Mouse (Mus musculus) left cerebral cortex, postnatal 36 days (tissue): ENCODE results near the gene Adig. TPM values are rescaled to one million over a fixed set of nuclear protein-coding genes. Genes with fewer than 3 reads are reported as not detected.

Source experiments
- DNase-seq, 2 experiments: peaks; one replicate each; pipeline ENCODE4 v3.0.0; 2021 to 2022; ENCODE audit warnings: low spot score in 2 of 2, mixed read lengths in 1 of 2
- intact Hi-C: fragments of 180-260 bp; cut with DNase I; formaldehyde crosslinking; loops from one replicate; pipeline ENCODE4 v1.15.1; 2025
- total RNA-seq, 2 experiments: library from RNA; stranded (reverse); gene quantifications; 2 replicates each; pipeline ENCODE4 v1.2.3; 2021

Gene Adig
- total RNA-seq, result not detected

- intact Hi-C loops, result no loop called here
These were observed at the start of gene Adig for GRCm38 (mm10) chr2:158501836-158502812. Adig (plus strand) TSS chr2:158502612.

GRCm38 (mm10) chr2:158456451-158456850, 46.0 kb upstream of the Adig start:
- intact Hi-C loops, result no loop called here
- no peak for DNase-seq

More at GRCm38 (mm10) chr2:158501836-158502812, at the start of gene Adig:
- DNase-seq, result no peak

GRCm38 (mm10) chr2:158457610-158458009, 44.8 kb upstream of the Adig start:
- no peak for DNase-seq
- intact Hi-C loops, result no loop called here

GRCm38 (mm10) chr2:158462450-158462849, 40.0 kb upstream of the Adig start:
- DNase-seq, result no peak

GRCm38 (mm10) chr2:158474159-158474558, 28.3 kb upstream of the Adig start:
- DNase-seq, result no peak
- intact Hi-C loops, result no loop called here

More at GRCm38 (mm10) chr2:158462450-158462849, 40.0 kb upstream of the Adig start:
- intact Hi-C loops, result no loop called here

- intact Hi-C loops, result no loop called here
These were observed 24.8 kb upstream of the Adig start for GRCm38 (mm10) chr2:158477640-158478039.

GRCm38 (mm10) chr2:158498457-158498856, 4.0 kb upstream of the Adig start:
- intact Hi-C loops, result no loop called here
- DNase-seq, result no peak

More at GRCm38 (mm10) chr2:158477640-158478039, 24.8 kb upstream of the Adig start:
- DNase-seq, result no peak

- intact Hi-C loops, result no loop called here
- DNase-seq, result no peak
These were observed 814 bp downstream of the Adig start for GRCm38 (mm10) chr2:158503226-158503625.

- intact Hi-C loops, result no loop called here
These were observed 1.3 kb downstream of the Adig start for GRCm38 (mm10) chr2:158503671-158504070.

GRCm38 (mm10) chr2:158506475-158506874, 4.1 kb downstream of the Adig start:
- intact Hi-C loops, result no loop called here
- DNase-seq, result no peak

More at GRCm38 (mm10) chr2:158503671-158504070, 1.3 kb downstream of the Adig start:
- no peak for DNase-seq

- DNase-seq, result no peak
- intact Hi-C loops, result no loop called here
These were observed 4.6 kb downstream of the Adig start for GRCm38 (mm10) chr2:158507046-158507445.

- intact Hi-C loops, result no loop called here
- no peak for DNase-seq
These were observed 8.3 kb downstream of the Adig start for GRCm38 (mm10) chr2:158510665-158511064.

- DNase-seq, result no peak
- intact Hi-C loops, result no loop called here
These were observed 10.1 kb downstream of the Adig start, which contains the start of gene Arhgap40 for GRCm38 (mm10) chr2:158512528-158512927. Arhgap40 (plus strand) TSS chr2:158512796.

- intact Hi-C loops, result no loop called here
- no peak for DNase-seq
These were observed 11.5 kb downstream of the Adig start for GRCm38 (mm10) chr2:158513821-158514336.

GRCm38 (mm10) chr2:158518583-158518982, 16.2 kb downstream of the Adig start:
- intact Hi-C loops, result no loop called here
- DNase-seq, result no peak

- no peak for DNase-seq
- intact Hi-C loops, result no loop called here
These were observed 16.7 kb downstream of the Adig start for GRCm38 (mm10) chr2:158519071-158519470.

GRCm38 (mm10) chr2:158519800-158520199, 17.4 kb downstream of the Adig start:
- intact Hi-C loops, result no loop called here
- DNase-seq, result no peak

GRCm38 (mm10) chr2:158523060-158523459, 20.6 kb downstream of the Adig start:
- DNase-seq, result no peak
- intact Hi-C loops, result no loop called here

GRCm38 (mm10) chr2:158524129-158524860, 21.9 kb downstream of the Adig start:
- no peak for DNase-seq
- intact Hi-C loops, result no loop called here

- intact Hi-C loops, result loop anchor here (5.0 kb wide), 1 partner anchor 478 kb away; no protein-coding TSS in a partner anchor
- peak; percentile 49 to 63 for DNase-seq
These were observed 31.7 kb downstream of the Adig start for GRCm38 (mm10) chr2:158534090-158534489.
